Mouse (Mus musculus): ENCODE measurements around the gene Nwd1.

Nwd1 gene

GRCm38 (mm10) chr8:72680133-72680532 lies 33.6 kb downstream of the Nwd1 start:
- TF ChIP-seq GATA4 (IDR thresholded peaks at IDR 0.05; ENCODE audit: insufficient replicate concordance, low read length): no peak

GRCm38 (mm10) chr8:72682051-72682687 lies 35.7 kb downstream of the Nwd1 start:
- TF ChIP-seq GATA4 (IDR thresholded peaks at IDR 0.05; ENCODE audit: insufficient replicate concordance, low read length): no peak

- TF ChIP-seq GATA4 (IDR thresholded peaks at IDR 0.05; ENCODE audit: insufficient replicate concordance, low read length): no peak
These were observed 36.6 kb downstream of the Nwd1 start for GRCm38 (mm10) chr8:72683010-72683521.

- TF ChIP-seq GATA4 (IDR thresholded peaks at IDR 0.05; ENCODE audit: insufficient replicate concordance, low read length): no peak
These were observed 51.9 kb downstream of the Nwd1 start for GRCm38 (mm10) chr8:72698349-72698926.

- no peak for TF ChIP-seq GATA4 (IDR thresholded peaks at IDR 0.05; ENCODE audit: insufficient replicate concordance, low read length)
These were observed 66.1 kb downstream of the Nwd1 start for GRCm38 (mm10) chr8:72712569-72712968.

- no peak for TF ChIP-seq GATA4 (IDR thresholded peaks at IDR 0.05; ENCODE audit: insufficient replicate concordance, low read length)
These were observed 70.1 kb downstream of the Nwd1 start for GRCm38 (mm10) chr8:72716594-72716993.

- 0 out of 2 replicates have a peak, but pooled peaks have one; percentile 5 for TF ChIP-seq GATA4 (IDR thresholded peaks at IDR 0.05; ENCODE audit: insufficient replicate concordance, low read length)
These were observed 74.0 kb downstream of the Nwd1 start for GRCm38 (mm10) chr8:72720541-72720940.

GRCm38 (mm10) chr8:72722769-72723650 lies 76.5 kb downstream of the Nwd1 start, which contains the start of gene Sin3b:
Gene Sin3b, plus strand, starts transcription at chr8:72723285.
- TF ChIP-seq GATA4 (IDR thresholded peaks at IDR 0.05; ENCODE audit: insufficient replicate concordance, low read length): no peak

GRCm38 (mm10) chr8:72723651-72724001 lies 77.1 kb downstream of the Nwd1 start:
- TF ChIP-seq GATA4 (IDR thresholded peaks at IDR 0.05; ENCODE audit: insufficient replicate concordance, low read length): no peak

- no peak for TF ChIP-seq GATA4 (IDR thresholded peaks at IDR 0.05; ENCODE audit: insufficient replicate concordance, low read length)
These were observed 82.1 kb downstream of the Nwd1 start for GRCm38 (mm10) chr8:72728636-72729035.

GRCm38 (mm10) chr8:72735001-72735400 lies 88.5 kb downstream of the Nwd1 start:
- TF ChIP-seq GATA4 (IDR thresholded peaks at IDR 0.05; ENCODE audit: insufficient replicate concordance, low read length): no peak

- TF ChIP-seq GATA4 (IDR thresholded peaks at IDR 0.05; ENCODE audit: insufficient replicate concordance, low read length): no peak
These were observed 90.4 kb downstream of the Nwd1 start for GRCm38 (mm10) chr8:72736868-72737267.

- TF ChIP-seq GATA4 (IDR thresholded peaks at IDR 0.05; ENCODE audit: insufficient replicate concordance, low read length): no peak
These were observed 99.5 kb downstream of the Nwd1 start for GRCm38 (mm10) chr8:72746061-72746460.

- TF ChIP-seq GATA4 (IDR thresholded peaks at IDR 0.05; ENCODE audit: insufficient replicate concordance, low read length): no peak
These were observed 103.3 kb downstream of the Nwd1 start for GRCm38 (mm10) chr8:72749846-72750245.

GRCm38 (mm10) chr8:72750266-72750665 lies 103.8 kb downstream of the Nwd1 start:
- no peak for TF ChIP-seq GATA4 (IDR thresholded peaks at IDR 0.05; ENCODE audit: insufficient replicate concordance, low read length)

- no peak for TF ChIP-seq GATA4 (IDR thresholded peaks at IDR 0.05; ENCODE audit: insufficient replicate concordance, low read length)
These were observed 104.6 kb downstream of the Nwd1 start for GRCm38 (mm10) chr8:72751126-72751525.
